Mouse (Mus musculus) CH12F3 (cell line): Measurements from ENCODE around the gene Nox1.
"Not testable (repeated sequence)": the region's sequence is repeated elsewhere in the genome, so short reads cannot be mapped to it uniquely, and the experiment has no call there.

Experiments used
- in situ Hi-C: fragments of 300-500 bp; cut with MboI; formaldehyde crosslinking; loops from 2 replicates; pipeline ENCODE4 v1.14.3; 2020; ENCODE audit warnings: low sequenced_read_pairs

The Nox1 gene

DNA sequence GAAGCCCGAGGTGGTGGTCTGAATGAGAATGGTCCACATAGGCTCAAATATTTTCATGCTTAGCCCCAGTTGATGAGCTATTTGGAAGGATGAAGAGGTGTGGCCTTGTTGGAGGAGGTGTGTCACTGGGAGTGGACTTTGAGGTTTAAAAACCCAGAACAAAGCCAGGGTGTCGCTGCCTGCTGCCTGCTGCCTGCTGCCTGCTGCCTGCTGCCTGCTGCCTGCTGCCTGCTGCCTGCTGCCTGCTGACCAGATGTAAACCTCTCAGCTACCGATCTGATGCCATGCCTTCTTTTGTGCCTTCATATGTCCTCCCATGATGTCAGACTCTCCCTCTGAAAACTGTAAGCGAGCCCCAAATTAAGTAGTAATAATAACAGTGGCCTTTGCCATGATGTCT is at the start of gene Nox1:
Gene Nox1, minus strand, starts transcription at position 101 of the 400 bp plus-strand sequence.
- in situ Hi-C loops = no loop called here

DNA sequence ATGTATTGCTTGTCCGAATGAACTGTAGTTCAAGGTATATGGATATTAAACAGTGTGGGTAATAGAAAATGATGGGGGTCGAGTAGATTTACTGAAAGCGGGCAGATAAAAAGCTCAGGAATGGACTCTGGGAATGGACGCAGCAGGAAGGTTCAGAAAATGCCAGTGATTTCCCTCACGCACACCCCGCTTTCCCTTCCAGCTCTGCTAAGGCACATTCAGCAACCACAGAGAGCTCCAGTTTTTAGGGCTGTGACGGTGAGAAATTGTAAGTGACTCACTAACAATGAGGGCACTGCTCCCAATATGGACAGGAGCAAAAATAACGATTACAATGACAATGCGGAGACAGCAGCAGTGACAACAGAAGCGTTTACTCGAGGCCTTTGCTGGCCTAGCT is 40.4 kb upstream of the Nox1 start:
- in situ Hi-C loops = loop anchor here (10.0 kb wide), 1 partner anchor 53 kb away; no protein-coding TSS in a partner anchor

DNA sequence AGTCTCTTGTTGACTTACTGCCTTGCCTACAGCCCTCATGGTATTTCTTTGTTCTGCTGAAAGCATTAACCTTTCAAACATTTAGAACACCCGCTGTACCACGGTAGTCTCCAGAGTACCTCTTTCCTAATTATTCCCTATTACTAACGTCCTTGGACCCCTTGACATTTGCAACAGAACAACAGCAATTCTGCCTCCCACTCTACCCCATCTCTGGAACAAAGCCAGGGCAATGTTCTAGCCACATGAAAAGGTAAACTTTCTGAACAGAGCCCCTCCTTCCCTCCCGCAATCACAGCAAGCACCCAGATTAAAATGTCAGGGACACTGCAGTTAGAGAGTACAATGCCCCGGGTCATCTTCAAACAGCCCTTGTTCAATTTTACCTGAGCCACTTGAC is 39.4 kb upstream of the Nox1 start:
- in situ Hi-C loops = loop anchor here (10.0 kb wide), 1 partner anchor 54 kb away; no protein-coding TSS in a partner anchor

DNA sequence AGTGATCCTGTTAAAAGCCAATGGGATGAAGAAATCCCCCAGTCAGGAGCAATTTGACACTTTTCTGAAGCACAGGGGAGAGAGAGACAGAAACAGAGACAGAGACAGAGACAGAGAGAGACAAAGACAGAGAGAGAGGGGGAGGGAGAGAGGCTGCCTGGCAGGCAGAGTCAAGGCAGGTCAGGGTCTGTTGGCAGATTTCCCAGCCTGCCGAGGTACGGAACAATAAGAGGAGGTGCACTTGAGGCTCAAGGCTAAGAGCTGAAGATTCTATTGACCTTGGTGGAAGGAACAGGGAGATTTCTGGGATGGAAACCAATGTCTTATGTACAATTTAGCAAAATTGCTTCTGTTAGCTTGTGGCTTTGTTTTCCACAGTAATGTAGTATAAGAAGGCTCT is 26.4 kb upstream of the Nox1 start:
- in situ Hi-C loops = no loop called here

DNA sequence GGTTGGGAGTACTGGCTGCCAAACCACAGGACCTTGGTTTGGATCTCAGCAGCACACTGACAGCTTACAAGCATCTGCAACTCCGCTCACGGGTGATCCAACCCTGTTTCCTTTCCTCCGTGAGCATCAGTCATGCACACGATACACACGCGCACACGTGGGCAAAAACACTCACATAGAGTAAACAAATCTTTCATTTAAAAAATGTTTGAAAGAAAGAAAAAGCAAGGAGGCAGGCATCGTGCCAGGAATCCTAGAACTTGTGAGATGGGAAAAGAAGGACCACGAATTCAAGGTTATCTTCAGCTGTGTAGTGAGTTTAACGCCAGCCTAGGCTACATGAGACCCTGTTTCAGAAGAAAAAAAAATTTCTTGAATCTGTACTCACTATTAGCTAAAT is 24.2 kb upstream of the Nox1 start:
- in situ Hi-C loops = no loop called here

DNA sequence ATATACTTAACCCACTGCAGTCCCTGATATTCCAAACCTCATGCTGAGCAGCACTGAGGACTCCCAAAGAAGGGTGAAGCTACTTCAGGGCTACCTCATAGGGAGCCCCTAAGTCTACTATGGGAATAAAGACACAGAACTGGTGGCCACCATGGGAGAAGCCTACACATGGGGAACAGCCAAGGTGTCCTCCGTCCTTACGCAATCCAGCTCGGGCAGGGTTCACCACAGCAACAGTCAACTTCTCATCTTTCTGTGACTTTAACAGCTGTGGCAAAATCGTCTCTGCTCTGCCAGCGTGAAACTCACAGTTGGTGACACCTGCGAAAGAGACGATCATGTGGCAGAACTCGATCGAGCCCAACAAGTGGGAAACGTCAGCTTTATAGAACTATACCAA is 16.5 kb upstream of the Nox1 start:
- in situ Hi-C loops = no loop called here

DNA sequence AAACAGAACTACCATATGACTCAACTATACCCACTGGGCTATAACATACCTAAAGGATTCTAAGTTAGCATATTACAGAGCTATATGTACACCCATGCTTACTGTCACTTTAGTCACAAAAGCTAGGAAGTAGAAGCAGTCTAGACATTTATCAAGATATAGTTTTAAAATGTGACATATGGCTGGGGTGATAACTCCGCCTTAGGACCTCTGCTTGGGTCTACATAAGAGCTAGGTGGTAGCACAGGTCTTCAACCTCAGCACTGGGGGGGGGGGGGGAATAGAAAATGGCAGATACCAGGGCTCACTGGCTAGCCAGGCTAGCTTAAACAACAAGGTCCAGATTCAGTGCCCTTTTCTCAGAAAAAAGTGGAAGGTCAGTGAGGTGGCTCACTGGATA is 11.3 kb upstream of the Nox1 start:
- in situ Hi-C loops = no loop called here

DNA sequence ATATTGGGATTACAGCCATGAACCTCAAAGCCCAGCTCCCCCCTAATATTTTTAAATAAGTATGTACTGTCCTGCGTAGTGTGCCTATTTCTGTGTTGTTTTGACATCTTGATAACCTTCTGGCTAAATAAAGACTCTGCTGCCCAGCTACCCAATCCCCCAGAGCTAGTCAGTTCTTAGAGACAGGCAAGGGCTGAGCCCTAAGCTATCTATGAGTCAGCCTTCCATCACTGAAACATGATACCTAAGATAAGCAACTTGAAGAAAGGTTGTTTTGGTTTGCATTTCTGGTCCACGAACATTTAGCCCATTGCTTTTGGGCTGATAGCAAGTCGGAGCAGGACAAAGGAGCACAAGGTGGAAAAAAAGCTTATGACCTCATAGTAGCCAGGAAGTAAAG is 1.1 kb downstream of the Nox1 start:
- in situ Hi-C loops = no loop called here

DNA sequence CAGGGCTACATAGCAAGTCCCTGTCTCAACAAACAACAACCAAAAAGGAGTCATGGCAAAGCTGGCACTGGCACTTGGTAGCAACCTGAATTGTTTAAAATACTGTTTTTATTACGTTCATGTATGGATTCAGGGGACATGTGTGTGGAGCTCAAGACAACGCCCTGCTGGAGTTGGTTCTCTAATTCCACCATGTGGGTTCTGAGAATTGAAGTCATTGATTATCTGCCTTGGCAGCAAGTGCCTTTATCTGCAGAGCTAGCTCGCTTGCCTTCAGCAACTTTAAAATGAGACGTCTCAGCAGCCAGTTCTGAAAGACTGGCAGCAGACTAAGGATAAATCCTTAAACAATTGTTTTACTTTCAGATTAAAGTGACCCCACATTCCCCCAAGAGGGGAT is 3.6 kb downstream of the Nox1 start:
- in situ Hi-C loops = no loop called here

DNA sequence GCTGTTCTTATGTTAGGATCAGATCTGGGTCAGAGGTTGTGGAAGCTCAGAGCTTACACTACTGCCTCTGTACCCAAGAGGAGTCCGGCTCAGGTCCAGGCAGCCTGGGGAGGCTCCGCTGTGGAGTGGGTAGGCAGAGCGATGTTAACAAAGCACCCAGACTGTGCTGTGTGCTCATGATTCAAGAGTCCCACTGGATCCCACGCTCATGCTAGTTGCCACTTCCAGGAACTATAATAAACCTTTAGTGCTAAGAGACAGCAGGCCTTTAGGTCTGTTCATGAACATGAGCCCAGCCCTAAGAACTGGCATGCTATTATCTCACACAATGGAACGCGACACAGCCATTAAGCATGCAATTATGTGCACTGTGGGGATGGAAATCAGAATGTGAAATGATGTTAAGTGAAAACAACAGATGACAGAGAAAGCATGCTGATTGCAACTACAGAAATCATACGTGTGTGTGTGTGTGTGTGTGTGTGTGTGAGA is 10.6 kb downstream of the Nox1 start:
- in situ Hi-C loops = no loop called here

DNA sequence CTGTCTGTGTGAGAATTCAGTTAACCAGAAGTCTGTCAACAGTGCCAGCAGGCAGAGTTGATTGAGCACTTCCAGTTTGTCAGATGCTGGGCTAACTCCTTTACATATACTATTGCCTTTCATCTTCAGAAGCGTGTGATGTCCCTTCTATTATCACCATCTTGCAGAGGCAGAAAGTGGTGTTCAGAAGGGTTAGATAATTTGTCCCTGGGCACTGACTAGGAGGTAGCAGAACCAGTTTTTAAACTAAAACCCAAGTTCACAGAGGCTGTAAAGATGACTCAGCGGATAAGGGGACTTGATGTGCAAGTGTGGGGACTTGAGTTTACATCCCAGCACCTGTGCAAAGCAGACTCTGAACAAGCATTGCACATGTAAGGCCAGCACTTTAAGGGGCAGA is 13.3 kb downstream of the Nox1 start:
- in situ Hi-C loops = no loop called here

DNA sequence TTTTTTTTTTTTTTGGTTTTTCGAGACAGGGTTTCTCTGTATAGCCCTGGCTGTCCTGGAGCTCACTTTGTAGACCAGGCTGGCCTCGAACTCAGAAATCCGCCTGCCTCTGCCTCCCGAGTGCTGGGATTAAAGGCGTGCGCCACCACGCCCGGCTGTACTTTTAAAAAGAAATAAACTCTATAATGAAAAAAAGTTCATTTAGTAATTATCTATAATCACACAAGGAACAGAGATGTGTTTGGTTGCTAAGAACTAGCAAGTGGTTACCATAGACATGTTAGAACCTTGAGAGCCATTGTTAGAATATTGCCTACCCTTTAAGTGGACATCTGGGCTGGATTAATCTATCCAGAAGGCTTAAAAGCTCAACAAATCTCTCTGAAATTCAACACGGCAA is 34.6 kb downstream of the Nox1 start, which contains the start of gene Arl13a:
Gene Arl13a, plus strand, starts transcription at position 301 of the 400 bp plus-strand sequence.
- in situ Hi-C loops = not testable (repeated sequence)

DNA sequence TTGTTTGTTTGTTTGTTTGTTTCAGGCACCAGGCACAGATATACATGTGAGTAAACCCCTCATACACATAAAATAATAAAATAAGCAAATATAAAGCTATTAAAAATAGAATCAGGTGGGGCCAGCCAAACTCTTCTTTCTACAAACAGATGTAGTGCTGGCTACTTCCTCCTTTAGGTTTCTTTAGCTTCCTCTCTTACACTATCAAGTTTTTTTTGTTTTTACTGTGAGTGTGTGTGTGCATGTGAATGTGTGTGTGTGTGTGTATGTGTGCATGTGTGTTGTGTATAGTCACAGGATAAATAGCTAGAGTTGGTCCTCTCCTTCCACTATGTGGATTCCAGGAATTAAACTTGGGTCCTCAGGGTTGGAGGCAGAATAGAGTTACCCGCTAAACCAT is 47.1 kb downstream of the Nox1 start:
- in situ Hi-C loops = no loop called here

DNA sequence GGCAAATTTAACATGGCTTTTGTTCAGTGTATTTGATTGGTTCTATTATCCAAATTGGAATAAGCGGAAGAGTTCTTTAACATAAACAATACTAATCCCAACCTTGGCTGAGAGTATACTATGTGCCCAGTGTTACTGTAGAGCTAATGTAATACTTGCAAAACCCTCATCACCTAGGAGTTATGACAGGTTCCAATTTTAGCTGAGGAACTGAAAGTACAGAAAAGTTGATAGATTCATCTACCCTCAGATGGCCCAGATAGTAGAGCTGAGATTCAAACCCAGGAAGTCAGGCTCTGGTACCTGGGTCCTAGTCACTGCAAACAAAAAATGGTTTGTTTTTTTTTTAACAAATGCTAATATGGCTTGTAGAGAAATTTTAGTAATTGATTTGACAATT is 51.2 kb downstream of the Nox1 start:
- in situ Hi-C loops = no loop called here

DNA sequence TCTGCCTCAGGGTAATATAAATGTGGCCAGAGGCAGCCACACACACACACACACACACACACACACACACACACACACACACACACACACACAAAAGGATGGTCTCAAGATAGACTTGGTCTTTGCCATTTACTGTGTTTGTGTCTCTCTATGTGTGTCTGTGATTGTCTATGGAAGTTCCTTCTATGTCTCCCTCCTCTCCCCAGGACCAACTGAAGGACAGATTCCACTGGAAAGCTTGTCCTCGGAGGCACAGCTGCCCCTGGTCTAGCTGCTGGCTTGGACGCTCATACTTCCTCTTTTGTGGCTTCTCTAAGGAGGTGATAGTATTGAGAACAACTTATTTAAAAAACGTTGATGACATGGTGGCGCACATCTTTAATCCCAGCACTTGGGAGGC is 58.3 kb downstream of the Nox1 start:
- in situ Hi-C loops = no loop called here

DNA sequence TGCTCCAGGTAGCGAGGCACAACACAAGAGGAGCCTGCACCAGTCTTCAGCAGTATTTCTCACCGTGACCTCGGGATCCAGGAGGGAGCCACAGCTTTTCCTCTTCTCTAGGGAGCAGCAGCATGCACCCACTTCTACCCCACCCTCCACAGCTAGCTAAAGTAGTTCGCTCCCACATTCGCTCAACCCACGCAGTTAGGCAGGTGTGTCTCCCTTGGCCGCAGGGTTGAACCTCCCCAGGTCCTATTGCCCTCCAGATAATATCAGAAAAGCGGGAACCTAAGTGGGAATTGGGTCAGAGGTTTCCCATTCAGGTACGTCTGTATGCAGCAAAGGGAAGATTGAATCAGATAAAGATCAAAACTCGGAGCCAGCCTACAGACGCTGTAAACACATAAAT is 58.9 kb downstream of the Nox1 start:
- in situ Hi-C loops = no loop called here

DNA sequence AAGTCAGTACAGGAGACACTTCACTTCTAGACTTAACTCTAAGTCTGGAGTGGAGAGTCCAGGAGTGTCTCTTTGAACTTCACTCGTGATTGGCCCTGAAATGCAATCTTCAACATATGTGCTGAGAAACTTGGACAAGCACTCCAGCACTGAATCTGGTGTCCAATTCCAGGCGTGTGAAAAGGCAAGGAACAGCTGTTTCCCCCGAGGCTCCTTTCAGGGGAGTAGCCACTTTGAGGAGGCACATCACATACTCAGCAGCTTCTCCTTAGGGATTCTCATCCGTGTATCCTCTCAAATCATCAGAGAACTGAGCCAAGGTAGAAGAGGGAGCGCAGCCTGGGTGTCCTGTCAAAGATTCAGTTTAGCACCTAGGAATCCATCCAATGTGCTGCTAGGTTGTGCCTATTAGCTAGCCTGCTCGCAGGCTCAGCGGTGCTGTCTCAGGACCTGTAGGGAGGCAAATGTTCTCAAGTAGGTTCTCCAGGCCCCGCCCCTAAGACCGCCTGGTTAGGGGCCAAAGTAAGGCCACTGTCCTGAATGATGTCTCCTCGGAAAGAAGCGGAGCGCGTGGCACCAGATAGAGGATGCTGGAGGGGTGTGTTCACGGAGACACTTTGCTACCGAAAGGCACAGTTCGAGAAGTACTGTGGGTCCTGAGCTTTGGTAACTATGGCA is 59.6 kb downstream of the Nox1 start, which contains the start of gene Xkrx:
Gene Xkrx, minus strand, starts transcription at position 34 of the 678 bp plus-strand sequence.
- in situ Hi-C loops = no loop called here

DNA sequence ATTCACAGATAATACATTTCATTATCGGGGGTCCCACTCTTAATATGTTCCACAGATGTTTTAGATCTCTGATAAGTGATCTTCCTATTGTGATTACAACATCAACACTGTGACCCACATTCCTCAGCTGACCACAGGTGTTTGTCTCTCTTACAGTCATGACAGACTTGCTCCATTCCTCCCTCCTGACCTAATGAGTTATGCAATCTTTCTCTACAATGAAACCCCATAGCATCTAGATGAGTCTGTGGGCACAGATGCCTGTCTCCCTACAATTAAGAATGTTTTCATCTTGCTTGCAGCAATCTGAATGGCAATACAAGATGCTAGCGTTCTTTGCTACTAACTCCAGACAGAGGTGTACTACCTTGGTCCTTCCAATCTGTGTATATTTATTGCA is 61.3 kb downstream of the Nox1 start:
- in situ Hi-C loops = no loop called here

DNA sequence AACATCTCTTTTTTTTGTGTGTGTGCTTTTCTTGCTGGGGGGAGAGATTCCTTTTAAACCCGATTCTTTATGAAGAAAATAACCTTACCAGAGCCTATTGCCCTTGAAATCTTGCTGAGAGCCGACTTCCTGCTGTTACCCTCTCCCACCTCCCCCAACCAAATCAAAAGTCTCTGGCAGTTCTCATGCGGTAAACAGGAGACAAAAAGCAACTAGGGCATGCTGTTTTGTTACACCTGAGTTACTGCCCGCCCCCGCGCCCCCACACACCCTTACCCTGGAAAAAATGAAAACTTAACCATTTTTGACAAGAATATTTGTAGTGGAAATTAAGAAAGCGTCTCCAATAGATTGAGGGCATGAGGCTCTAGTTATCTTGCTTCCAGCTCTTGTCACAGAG is 63.6 kb downstream of the Nox1 start:
- in situ Hi-C loops = no loop called here

DNA sequence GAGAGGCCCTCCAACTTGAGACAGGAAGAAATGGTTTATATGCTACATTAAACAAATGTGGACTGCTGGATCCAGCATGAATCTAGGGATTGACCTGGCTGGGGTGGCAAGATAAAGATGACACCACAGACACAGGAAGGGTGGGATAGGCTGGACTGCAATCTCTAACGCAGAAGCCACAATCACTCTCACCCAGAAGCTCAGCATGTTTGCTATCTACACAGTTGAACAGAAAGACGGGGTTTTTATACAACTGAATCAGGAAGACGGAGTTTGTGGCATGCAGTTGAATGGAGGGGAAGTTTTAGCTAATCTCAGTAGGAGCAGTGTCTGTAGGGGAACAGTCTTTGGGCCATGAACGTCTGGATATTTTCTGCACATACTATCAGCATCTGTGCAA is 79.8 kb downstream of the Nox1 start:
- in situ Hi-C loops = no loop called here

DNA sequence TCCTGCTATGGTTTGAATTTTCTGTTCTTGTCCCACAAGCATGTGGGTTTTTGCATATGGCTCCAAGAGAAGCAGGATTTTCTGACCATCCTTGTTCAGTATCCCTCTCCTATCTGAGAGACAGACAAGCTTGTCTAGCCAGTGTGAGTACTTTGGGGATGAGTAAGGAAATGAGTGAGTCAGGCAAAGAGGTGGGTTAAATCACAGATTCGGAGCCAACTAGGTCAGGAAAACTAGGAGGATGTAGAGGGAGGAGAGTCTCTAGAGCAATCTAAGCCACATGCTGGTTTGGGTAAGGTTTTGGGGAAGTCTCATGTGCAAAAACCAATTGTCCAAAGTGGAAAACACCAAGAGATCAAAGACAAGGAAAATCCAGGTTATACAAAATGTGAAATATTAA is 80.2 kb downstream of the Nox1 start:
- in situ Hi-C loops = no loop called here

DNA sequence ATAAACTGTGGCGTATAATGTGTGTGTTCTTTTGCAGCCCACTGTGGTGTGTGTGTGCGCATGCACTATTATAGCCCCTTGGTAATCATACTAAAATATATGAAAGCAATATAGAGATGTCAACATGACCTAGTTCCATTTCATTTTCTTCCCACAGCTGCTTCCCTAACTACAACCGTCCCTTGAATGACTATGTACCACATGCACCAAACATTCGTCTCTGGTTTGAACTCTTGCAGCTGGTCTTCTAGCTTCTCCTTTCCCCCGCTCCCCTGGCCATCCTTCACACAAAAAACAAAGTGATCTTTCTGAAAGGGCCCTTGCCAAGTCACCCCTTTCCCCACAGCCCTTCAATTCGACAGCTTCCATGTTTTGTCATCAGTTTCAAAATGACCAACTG is 81.7 kb downstream of the Nox1 start:
- in situ Hi-C loops = no loop called here

DNA sequence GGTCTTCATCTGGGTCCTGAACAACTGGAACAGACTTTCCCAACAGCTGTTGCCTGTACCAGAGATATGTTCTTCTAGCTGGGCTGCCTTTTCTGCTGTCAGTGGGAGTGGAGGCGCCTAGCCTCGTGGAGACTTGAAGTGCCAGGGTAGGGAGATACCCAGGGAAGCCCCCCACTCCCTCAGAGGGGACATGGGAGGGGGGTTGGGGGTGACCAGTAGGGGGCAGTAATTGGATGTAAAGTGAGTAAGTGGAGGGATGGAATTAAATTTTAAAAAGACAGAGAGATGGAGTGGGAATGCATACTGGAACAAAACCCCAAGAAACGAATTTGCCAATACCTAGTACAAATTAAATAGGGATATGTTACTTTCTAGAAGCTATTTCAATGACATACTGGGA is 87.9 kb downstream of the Nox1 start:
- in situ Hi-C loops = no loop called here
